Mouse (Mus musculus): Measurements from ENCODE around the gene Ajap1.

Gene Ajap1

DNA sequence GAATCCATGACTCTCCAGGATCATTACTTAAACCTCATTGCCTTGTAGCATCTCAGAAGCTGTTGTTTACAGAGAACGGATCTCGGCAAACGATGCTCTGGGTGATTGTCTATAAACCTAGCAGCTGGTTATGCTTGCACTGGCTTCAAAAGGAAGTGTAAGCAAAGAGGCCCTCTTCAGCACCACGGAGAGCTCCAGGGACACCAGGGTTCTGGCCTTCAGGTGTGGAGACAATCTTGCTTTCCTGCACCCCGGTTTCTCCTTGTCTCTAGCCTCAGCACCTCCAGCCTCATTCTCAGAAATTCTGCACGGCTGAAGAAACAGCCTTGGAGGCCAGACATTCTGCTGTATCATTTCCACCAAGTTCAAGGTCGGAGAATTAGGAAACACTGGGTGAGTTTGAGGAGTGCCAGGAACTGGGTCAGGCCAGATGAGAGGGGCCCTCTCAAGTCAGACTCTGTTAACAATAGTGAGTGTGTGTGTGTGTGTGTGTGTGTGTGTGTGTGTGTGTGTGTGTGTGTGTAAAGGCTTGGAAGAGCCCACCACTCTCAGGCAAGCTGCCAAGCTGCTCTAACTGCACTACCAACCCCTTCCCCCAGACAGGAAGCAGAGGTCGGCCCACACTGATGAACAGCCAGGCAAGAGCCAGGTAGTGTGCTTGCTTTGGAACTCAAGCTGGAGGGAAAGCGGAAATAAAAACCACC, 124.9 kb downstream of the Ajap1 start:
- DNase-seq (ENCODE audit: low spot score): no peak

GRCm38 (mm10) chr4:153356236-153356635, 126.4 kb downstream of the Ajap1 start:
- DNase-seq (ENCODE audit: low spot score): no peak

GRCm38 (mm10) chr4:153344999-153345398, 137.6 kb downstream of the Ajap1 start:
- DNase-seq (ENCODE audit: low spot score): no peak

GRCm38 (mm10) chr4:153340887-153341286, 141.7 kb downstream of the Ajap1 start:
- no peak for DNase-seq (ENCODE audit: low spot score)

DNA sequence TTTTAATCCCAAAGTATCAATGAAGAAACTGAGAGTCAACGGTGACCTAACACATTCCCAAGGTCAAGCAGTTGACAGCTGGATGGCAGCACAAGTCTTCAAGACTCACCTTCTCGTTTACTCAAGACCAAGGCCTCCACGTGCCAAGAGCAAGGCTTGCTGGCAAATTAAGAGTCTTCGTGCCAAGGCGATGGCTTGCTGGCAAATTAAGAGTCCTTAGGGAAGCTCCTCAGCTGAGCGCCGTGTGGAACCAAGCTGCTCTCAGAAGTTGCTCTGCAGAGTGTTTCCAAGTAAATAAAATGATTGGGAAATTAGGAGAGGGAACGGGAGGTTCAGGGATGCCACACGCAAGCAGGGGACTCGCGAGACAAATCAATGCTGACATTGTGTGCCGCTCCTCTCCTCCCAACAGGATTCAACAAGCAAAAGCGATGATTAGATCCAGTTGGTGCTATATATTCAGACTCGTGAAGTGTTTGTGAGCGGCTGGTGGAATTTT, 147.3 kb downstream of the Ajap1 start:
- no peak for DNase-seq (ENCODE audit: low spot score)

GRCm38 (mm10) chr4:153327809-153328208, 154.8 kb downstream of the Ajap1 start:
- no peak for DNase-seq (ENCODE audit: low spot score)

Data from layer of hippocampus, adult 9-10 months (tissue).